Mouse (Mus musculus) right cerebral cortex, adult 18-20 months (tissue): ENCODE results near the gene Pxylp1.

Experiments used
- DNase-seq: peaks from one replicate; pipeline ENCODE4 v3.0.0; 2022; ENCODE audit warnings: mixed read lengths

Pxylp1 gene

GRCm38 (mm10) chr9:96818822-96819481 is 73.5 kb downstream of the Pxylp1 start:
- DNase-seq = no peak

DNA sequence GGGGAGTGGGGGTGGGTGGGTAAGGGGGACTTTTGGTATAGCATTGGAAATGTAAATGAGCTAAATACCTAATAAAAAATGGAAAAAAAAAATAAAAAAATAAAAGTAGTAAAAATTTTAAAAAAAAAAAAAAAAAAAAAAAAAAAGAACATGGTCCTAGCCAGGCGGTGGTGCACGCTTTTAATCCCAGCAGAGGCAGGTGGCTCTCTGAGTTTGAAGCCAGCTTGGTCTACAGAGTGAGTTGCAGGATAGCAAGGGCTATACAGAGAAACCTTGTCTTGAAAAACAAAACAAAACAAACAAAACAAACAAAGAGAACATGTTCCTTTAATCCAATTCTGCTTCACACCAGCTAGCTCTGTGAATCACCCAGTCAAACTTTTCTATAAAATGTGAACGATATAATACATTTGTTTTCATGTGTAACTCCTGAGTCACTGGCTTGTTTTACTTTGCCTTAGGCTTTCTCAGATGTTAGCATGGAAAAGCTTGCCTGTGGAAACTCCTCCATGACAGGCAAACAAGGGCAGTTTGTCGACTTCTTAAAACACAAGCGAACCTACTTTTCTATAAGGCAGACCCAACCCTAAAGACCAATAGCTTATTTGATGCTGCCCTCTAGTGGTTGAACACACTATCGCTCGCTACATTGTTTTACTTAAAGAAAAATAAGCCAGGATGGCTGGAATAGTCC is 74.2 kb downstream of the Pxylp1 start:
- peak; percentile 64 for DNase-seq

DNA sequence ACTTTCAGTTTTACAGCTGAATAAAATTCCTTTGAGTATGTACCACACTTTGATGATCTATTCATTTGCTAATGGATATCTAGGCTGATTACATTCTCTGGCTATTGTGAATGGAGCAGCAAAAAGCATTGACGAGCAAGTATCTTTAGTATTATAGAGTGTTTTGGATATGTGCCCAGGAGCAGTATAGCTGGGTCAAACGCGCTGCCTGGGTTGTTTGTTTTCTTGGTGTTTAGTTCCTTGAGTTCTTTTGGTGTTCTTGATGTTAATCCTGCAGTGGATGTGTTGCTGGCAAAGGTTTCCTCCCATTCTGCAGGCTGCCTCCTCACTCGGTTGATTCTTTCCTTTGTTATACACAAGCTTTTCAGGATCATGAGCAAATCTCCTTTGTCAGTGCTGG is 80.5 kb downstream of the Pxylp1 start:
- DNase-seq = no peak

DNA sequence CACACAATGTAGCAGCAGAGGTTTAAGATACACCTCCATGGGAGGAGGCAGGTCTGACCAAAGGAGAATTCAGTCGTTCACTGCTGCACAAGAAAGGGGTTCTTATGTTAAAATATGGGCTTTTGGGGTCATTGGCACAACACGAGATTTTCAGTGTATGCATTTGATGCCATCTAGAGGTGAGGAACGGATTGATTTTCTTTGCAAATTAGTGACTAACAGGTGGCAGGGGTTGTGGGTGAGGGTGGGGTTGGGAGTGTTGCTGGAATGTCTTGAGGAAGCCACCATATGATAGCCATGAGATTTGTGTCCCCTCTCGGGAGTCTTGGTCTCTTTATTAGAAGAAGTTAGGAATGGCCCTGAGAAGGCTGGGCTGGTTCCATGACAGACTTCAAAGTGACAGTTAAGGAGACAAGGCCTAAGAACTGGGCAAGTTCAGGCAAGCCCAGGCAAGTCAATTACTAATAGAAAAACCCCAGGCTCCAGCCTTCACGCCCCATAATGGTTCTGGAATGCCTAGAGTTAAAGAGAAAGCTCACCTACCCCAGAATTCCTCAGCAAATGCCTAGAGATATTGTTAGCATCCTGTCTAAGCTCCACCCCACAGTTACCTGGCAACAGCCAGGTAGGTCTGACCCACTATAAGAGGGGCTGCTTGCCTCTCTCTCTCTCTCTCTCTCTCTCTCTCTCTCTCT is 92.2 kb downstream of the Pxylp1 start:
- no peak for DNase-seq

GRCm38 (mm10) chr9:96797311-96797710 is 95.2 kb downstream of the Pxylp1 start:
- no peak for DNase-seq

GRCm38 (mm10) chr9:96795399-96795928 is 97.0 kb downstream of the Pxylp1 start:
- peak; percentile 45 for DNase-seq

- DNase-seq = no peak
Measured at GRCm38 (mm10) chr9:96794601-96795000, 97.9 kb downstream of the Pxylp1 start.

GRCm38 (mm10) chr9:96792543-96792942 is 99.9 kb downstream of the Pxylp1 start:
- DNase-seq = no peak

DNA sequence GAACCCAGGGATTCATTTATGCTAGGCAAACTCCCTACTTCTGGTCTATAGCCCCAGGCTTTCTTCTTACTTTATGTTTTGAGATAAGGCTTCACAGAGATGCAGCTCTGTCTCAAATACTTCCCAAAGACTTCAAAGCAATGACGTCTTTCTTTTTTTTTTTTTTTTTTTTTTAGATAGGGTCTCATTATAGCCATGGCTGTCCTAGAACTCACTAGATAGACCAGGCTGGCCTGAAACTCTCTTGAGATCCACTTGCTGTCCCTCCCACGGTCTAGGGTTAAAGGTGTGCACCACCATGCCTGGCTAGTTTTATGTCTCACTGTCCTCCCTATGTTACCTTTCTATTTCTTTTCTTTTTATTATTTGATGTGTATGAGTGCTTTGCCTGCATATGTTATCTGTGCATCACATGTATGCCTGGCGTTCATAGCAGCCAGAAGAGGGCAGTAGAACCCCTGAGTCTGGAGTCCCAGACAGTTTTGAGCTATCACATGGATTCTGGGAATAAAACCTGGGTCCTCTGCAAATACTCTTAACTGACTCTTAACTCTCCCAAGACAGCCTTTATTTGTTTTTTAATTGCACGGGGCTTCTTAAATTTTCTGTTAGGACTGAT is 102.0 kb downstream of the Pxylp1 start:
- DNase-seq = no peak

DNA sequence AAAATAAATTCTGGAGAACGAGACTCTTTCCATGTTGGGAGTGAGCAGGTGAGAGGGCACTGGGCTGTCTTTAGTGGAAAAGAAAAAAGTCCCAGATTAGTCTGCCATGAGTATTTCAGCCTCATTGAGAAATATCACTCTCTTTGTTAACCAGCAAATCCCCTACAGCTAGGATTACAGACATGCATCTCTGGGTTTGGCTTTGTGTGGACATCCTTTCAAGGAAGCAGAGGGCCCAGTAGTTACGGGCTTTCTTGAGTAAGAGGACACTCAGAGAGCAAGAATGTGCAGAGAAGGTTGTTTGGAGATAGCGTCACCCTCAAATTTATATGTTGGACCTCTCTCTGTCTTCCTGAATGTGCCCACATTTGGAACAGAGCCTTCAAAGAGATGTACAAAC is 102.6 kb downstream of the Pxylp1 start:
- DNase-seq = no peak

DNA sequence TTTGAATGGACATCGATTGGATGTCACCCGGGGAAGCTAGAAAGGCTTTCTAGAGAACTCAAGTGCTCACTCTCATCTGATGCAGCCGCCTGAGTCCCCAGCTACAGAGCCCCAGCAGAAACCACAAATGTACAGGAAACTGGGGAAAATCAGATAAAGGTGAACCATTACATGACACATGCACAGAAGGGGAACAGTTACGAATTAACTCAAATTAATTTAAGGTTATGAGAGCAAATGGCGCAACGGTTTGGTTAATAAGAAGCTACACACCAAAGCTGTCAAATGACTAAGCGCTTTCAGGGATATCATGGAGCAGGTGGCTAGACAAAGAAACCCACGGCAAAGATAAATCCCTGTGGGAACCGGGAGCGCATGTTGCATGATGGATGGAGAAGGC is 104.7 kb downstream of the Pxylp1 start:
- no peak for DNase-seq

GRCm38 (mm10) chr9:96785871-96786342 is 106.6 kb downstream of the Pxylp1 start:
- DNase-seq = no peak

DNA sequence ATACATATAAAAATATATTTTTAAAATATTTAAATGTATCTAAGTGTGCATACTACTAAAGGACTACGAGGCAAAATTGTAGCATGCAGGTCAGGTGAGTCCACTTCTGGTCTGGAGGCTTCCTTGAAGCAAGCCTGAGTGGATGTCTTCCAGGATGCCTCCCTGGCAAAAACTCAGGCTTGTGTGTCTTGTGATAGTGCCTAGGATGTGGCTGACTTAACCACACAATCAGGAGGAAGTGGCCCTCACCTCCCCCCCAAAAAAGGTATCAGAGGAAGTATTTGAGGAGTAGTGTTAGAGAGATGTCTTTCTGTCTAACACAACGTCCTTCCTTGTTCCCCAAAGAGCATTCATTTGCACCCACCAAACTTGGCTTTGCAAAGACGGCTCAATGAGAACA is 107.3 kb downstream of the Pxylp1 start:
- DNase-seq = no peak

GRCm38 (mm10) chr9:96783667-96784066 is 108.8 kb downstream of the Pxylp1 start:
- DNase-seq = no peak

DNA sequence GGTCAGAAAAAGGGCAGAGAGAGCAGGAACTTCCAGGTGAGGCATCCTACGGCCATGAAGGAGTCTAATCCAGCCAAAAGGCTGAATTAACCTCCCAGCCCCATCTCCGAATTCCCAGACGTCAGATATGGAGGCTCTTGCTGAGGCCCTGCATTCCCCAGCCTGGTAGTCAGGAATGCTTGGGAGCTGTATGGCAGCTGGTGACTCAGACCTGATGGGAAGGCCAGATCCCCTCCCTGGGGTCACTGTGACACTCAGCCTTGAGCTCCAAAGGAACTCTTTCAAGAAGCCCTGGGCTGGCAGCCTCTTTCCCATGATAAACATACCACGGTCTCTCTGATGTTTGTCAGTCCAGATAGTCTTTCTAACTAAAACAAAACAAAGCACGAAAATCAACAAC is 109.2 kb downstream of the Pxylp1 start:
- DNase-seq = no peak

GRCm38 (mm10) chr9:96782062-96782461 is 110.4 kb downstream of the Pxylp1 start:
- DNase-seq = no peak
